Mouse (Mus musculus): Measurements from ENCODE around the gene Gm26920. TPM values are rescaled to one million over a fixed set of nuclear protein-coding genes. Genes with fewer than 3 reads are reported as not detected.
"Not testable (repeated sequence)": the region's sequence is repeated elsewhere in the genome, so short reads cannot be mapped to it uniquely, and the experiment has no call there.

The Gm26920 gene
- 1.7 and 3.5 TPM in 2 replicates for polyA plus RNA-seq (2015; fragmentation: Nextera tagmentation; extraction: Ambion mirVana)

DNA sequence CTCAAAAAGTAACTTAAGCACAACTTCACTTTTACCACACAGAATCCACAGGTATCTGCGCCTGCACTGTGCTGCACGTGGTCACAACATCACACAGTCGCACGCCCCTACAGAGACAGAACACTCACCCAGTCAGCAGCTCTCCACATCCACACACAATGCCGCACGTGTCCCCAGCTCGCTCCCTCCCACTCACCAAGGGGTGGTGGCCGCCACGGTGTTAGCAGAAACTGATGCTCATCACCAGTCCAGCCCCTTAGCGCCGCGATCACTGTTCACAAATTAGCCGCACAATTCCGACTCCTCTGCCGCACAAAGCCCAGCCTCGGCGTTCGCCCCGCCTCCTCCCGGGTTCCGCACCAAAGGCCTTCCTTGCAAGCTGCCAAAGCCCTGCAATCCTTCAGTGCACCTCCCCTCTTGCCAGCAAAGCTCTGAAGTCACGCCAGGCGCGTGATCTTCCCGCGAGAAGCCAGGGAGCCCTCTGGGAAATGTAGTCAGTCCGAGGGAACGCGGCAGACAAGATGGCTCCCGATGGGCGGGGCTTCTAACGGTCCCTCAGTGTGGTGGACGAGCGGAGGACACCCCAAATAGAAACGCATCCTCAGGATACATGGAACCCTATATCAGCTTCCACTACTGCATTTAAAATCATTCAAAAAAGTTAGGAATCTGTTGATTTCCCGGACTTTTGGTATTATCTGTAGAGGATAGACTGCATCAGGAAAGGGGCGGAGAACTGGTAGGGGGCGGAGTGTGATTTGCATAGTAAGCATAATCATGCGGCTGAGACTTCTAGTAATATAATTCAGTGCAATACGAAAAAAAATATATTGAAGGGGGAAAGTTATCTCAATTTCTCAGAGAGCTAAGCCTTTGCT, at the start of gene Gm26920, which contains the start of gene Zfp566:
Gm26920 (minus strand) TSS at position 319 of the 878 bp plus-strand sequence.
Zfp566 (minus strand) TSS at position 436 of the 878 bp plus-strand sequence.
- Histone ChIP-seq H3K27me3 (no peaks in the 10 kb centered on the region), H3K9ac (peak within 1 kb of the TSS; percentile 81), H3K4me2 (peak within 1 kb of the TSS; percentile 73), H3K9me3 (replicated peaks) (no peaks in the 10 kb centered on the region), H3K4me3 (peak within 1 kb of the TSS; percentile 68), H3K36me3 (ENCODE audit: poor library complexity, severe bottlenecking) (peaks cover 19% of the 10 kb centered on the region), H3K27ac (peak within 1 kb of the TSS; percentile 88), H3K4me1 (peaks cover 30% of the 10 kb centered on the region)
- peak; percentile 92 for ATAC-seq
- under 1% methylated on average over 40 of the region's 40 CpGs for WGBS

DNA sequence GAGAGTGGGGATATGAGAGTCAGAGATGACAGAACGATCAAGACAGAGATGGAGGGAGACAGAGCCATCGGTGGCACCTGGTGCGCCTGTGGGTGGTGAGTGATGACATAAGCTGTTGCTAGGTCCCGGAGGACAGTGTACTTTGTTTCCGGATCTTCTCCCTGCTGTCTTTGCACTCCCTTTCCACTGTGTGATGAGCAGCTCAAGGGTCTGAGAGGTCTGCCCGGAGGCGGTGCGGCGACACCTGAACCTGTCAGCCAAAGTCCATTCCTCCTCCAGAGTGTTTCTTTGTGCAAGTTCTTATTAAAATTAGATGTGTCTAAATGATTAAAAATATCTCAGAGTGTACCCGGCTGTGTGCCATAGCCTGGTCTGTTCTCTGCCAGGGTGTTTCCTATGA, 46.6 kb upstream of the Gm26920 start:
- 89% methylated on average over 10 of the region's 10 CpGs for WGBS
- no peak overlapping the region for H3K9ac ChIP-seq
- no peak overlapping the region for H3K4me2 ChIP-seq
- no peak overlapping the region for H3K27ac ChIP-seq
- no peaks in the 10 kb centered on the region for H3K9me3 ChIP-seq (replicated peaks)
- no peak overlapping the region for H3K4me3 ChIP-seq
- H3K27me3 ChIP-seq, result no peaks in the 10 kb centered on the region
- H3K4me1 ChIP-seq, result no peaks in the 10 kb centered on the region
- H3K36me3 ChIP-seq (ENCODE audit: poor library complexity, severe bottlenecking), result peaks cover 91% of the 10 kb centered on the region
- no peak for ATAC-seq

DNA sequence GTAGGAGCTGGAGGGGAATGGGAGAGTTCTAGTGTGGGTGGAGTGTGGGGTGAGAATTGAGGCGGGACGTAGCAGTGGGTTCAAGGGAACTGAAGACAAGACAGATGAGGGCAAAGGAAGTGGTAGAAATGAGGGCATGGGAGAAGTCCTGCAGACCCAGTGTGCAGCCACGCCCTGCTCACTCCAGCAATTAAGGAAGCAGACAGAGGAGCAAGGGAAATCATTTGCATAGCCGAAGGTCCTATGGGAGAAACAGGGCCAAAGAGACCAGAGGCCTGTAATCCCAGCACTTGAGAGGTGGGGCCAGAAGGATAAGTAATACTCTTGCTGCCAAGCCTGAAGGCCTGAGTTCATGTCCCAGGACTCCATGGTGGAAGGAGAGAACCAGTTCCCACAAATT, 42.2 kb upstream of the Gm26920 start:
- Histone ChIP-seq H3K27ac (no peak overlapping the region), H3K27me3 (no peaks in the 10 kb centered on the region), H3K9me3 (replicated peaks) (no peaks in the 10 kb centered on the region), H3K4me2 (no peak overlapping the region), H3K4me3 (no peak overlapping the region), H3K36me3 (ENCODE audit: poor library complexity, severe bottlenecking) (peaks cover 92% of the 10 kb centered on the region), H3K9ac (no peak overlapping the region), H3K4me1 (no peaks in the 10 kb centered on the region)
- 96% methylated on average over 4 of the region's 4 CpGs for WGBS
- no peak for ATAC-seq

DNA sequence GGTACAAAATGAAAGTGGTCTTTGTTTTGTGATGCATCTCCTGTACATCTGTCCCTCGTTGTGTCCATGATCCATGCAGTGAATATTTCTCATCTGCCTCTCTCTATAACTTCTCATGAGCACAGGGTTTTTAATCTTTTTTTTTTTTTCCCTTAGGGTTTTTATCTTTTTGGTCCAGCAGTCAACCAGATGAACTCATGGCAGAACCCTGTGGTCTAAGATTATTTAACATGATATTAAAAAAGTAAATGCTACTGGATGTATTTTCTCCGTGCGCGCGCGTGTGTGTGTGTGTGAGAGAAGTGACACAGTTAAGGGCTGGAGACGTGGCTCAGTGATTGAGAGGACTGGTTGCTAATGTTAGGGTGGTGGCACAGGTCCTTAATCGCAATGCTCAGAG, 39.7 kb upstream of the Gm26920 start:
- 96% methylated on average over 8 of the region's 8 CpGs for WGBS
- no peak for ATAC-seq
- no peak overlapping the region for H3K4me2 ChIP-seq
- no peak overlapping the region for H3K27ac ChIP-seq
- H3K27me3 ChIP-seq, result no peaks in the 10 kb centered on the region
- H3K9ac ChIP-seq, result no peak overlapping the region
- H3K4me3 ChIP-seq, result no peak overlapping the region
- H3K9me3 ChIP-seq (replicated peaks), result no peaks in the 10 kb centered on the region
- H3K4me1 ChIP-seq, result no peaks in the 10 kb centered on the region
- H3K36me3 ChIP-seq (ENCODE audit: poor library complexity, severe bottlenecking), result peaks cover 91% of the 10 kb centered on the region

DNA sequence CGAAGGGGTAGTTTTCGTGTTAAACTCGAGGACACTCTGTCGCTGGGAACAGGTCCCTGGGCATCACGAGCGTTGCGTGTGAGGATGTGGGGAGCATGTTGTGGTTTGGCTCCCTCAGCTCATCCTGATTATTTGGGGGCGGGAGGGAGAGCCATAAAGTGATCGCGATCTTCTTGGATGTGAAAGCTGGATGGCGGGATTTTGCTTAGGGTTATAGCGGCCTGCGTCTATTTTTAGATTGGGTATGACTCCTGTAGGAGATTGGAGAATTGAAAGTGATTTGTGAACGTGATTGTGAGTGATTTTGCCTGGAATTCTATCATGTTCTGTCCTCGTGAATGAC, 31.9 kb upstream of the Gm26920 start:
- peak overlapping the region; percentile 70 for H3K27ac ChIP-seq
- 6% methylated on average over 15 of the region's 15 CpGs for WGBS
- H3K27me3 ChIP-seq, result no peaks in the 10 kb centered on the region
- H3K4me1 ChIP-seq, result peaks cover 6% of the 10 kb centered on the region
- peaks cover 19% of the 10 kb centered on the region for H3K36me3 ChIP-seq (ENCODE audit: poor library complexity, severe bottlenecking)
- H3K9ac ChIP-seq, result peak overlapping the region; percentile 86
- H3K4me2 ChIP-seq, result peak overlapping the region; percentile 74
- H3K4me3 ChIP-seq, result peak overlapping the region; percentile 78
- ATAC-seq, result no peak
- no peaks in the 10 kb centered on the region for H3K9me3 ChIP-seq (replicated peaks)

DNA sequence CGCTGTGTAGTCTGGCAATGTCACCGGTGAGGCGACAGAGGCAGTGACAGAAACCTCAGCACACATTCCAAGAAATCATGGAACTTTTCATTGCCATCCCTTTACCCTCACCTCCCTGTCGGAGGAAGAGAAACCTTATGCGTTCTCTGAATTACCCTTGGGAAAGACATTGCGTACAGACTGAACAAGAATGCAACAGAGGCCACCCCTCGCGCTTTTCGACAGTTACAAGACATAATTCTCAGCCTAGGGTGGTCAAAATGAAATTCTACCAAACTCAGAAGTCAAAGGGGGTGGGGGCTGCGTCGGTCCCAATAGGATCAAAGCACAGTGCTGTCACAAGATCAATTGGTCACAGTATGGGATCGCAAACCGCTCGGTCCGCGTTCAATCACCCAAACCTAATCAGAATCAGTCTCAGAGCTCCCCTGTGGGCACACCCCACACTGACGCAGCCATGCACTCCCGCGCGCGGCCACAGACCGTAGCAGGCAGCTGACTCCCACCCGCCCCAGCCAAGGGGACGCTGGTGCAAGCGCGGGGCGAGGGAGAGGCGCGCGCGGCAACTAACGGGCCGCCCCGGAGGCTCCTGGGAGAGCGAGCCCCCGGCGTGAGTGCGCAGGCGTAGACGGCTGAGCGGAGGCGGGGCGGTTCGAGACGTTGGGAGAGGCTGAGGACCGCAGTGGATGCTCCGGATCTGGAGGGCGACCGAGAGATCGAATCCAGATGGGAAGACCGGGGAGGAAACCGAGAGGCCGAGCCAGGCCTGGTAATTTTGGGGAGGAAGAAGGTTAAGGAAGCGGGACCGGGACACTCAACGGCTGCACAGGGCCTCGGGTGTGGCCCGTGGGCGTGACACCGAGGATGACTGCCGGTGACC, 31.3 kb upstream of the Gm26920 start, which contains the start of gene Zfp382:
Zfp382 (plus strand) TSS at position 635 of the 880 bp plus-strand sequence.
- H3K27me3 ChIP-seq, result no peaks in the 10 kb centered on the region
- H3K36me3 ChIP-seq (ENCODE audit: poor library complexity, severe bottlenecking), result peaks cover 13% of the 10 kb centered on the region; the same call in 1 of the 2 replicates
- peak; percentile 99 for ATAC-seq
- H3K9ac ChIP-seq, result peak within 1 kb of the TSS; percentile 86
- H3K27ac ChIP-seq, result peak within 1 kb of the TSS; percentile 70
- H3K9me3 ChIP-seq (replicated peaks), result no peaks in the 10 kb centered on the region
- WGBS, result under 1% methylated on average over 61 of the region's 61 CpGs
- peak within 1 kb of the TSS; percentile 74 for H3K4me2 ChIP-seq
- H3K4me3 ChIP-seq, result peak within 1 kb of the TSS; percentile 78
- H3K4me1 ChIP-seq, result peaks cover 6% of the 10 kb centered on the region

DNA sequence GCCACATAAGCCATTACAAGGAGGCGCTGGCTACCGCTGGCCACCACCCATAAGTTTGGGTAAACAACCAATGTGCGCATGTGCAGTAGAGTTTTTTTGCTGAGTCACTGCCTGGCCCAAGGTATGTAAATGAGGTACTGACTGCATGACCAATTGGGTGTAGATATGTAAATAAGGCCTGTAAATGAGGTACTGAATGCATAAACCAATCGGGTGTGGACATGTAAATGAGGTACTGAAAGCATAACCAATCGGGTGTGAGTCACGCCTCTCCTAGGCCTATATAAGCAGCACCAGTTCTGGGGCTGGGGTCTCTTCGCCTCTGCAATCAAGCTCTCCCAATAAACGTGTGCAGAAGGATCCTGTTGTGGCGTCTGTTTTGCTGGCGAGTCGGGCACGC, 27.7 kb upstream of the Gm26920 start:
- H3K27me3 ChIP-seq; H3K9ac ChIP-seq; H3K4me2 ChIP-seq; H3K4me1 ChIP-seq; H3K4me3 ChIP-seq; ATAC-seq; H3K36me3 ChIP-seq (ENCODE audit: poor library complexity, severe bottlenecking); H3K9me3 ChIP-seq (replicated peaks); H3K27ac ChIP-seq: not testable (repeated sequence)
- WGBS, result 94% methylated on average over 12 of the region's 12 CpGs

DNA sequence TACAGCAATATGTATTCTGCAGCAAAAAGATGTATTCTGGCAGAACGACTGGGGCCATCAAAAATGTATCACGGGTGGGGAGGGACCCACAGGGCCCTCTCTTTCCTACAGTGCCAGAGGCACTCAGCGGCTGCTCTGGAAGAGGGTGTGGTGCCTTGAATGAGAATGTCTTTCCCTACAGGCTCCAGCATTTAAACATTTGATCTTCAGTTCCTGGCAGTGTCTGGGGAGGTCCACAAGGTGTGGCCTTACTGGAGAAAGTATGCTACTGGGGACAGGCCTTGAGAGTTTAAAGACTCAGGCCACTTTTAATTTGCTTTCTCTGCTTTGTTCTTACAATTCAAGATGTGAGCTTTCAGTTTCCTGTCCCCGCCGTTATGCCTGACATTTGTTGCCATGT, 25.9 kb upstream of the Gm26920 start:
- Histone ChIP-seq H3K4me2 (no peak overlapping the region), H3K4me1 (no peaks in the 10 kb centered on the region), H3K36me3 (ENCODE audit: poor library complexity, severe bottlenecking) (no peaks in the 10 kb centered on the region), H3K9ac (no peak overlapping the region), H3K27ac (no peak overlapping the region), H3K4me3 (no peak overlapping the region), H3K9me3 (replicated peaks) (no peaks in the 10 kb centered on the region; the same call in 1 of the 2 replicates), H3K27me3 (no peaks in the 10 kb centered on the region)
- no peak for ATAC-seq
- WGBS, result 95% methylated on average over 5 of the region's 5 CpGs

DNA sequence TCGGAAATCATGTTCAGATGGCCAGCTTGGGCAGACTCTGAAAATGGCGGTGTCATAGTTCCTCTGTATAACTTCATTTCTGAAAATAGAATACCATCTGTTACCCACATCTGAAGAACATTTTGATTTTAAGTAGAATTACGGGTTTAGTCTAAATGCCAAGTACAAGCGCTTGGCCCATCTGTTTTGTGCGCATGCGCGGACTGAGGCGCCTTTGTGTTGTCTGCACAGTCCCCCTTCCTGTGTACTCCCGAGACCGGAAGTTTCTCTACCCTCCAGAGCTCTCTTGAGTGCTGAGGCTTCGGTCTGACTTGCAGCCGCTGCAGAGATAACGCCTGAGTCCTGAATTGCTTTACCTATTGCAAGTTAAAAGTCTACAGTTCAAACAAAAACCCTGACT, 9.1 kb upstream of the Gm26920 start:
- H3K4me1 ChIP-seq, result peaks cover 26% of the 10 kb centered on the region
- no peak overlapping the region for H3K9ac ChIP-seq
- peaks cover 64% of the 10 kb centered on the region for H3K36me3 ChIP-seq (ENCODE audit: poor library complexity, severe bottlenecking)
- H3K4me2 ChIP-seq, result no peak overlapping the region
- no peak overlapping the region for H3K27ac ChIP-seq
- 92% methylated on average over 13 of the region's 13 CpGs for WGBS
- H3K9me3 ChIP-seq (replicated peaks), result peaks cover 14% of the 10 kb centered on the region; the same call in 1 of the 2 replicates
- no peak for ATAC-seq
- no peaks in the 10 kb centered on the region for H3K27me3 ChIP-seq
- H3K4me3 ChIP-seq, result no peak overlapping the region

DNA sequence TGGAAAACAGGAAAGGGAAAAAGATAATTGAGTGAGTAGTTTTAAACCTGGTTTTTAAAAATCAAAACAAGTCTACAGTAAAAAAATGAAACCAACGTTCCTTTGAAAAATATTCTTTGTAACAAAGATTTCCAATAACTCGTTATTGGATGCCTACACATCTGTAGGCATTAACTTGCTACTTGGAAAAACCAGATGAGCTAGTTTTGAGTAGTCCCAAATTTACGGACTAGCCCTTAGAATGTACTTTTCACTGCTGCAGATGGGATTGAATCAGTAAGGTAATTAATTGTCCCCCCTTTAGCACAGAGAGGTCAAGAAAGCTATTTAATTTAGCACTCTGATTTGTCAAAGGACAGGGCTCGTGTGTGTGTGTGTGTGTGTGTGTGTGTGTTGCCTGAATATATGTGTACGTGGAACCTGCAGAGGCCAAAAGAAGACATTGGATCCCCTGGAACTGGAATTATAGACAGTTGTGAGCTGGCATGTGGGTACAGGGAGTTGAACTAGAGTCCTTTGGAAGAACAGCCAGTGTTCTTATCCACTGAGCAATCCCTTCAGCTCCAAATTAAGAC, 5.4 kb upstream of the Gm26920 start:
- Histone ChIP-seq H3K27me3 (no peaks in the 10 kb centered on the region), H3K9ac (peak overlapping the region; percentile 82), H3K4me2 (peak overlapping the region; percentile 81), H3K9me3 (replicated peaks) (no peaks in the 10 kb centered on the region), H3K27ac (peak overlapping the region; percentile 98; the same call in 1 of the 2 replicates), H3K4me1 (peaks cover 30% of the 10 kb centered on the region), H3K36me3 (ENCODE audit: poor library complexity, severe bottlenecking) (peaks cover 32% of the 10 kb centered on the region), H3K4me3 (peak overlapping the region; percentile 57)
- WGBS, result under 1% methylated on average over 5 of the region's 5 CpGs
- no peak for ATAC-seq

DNA sequence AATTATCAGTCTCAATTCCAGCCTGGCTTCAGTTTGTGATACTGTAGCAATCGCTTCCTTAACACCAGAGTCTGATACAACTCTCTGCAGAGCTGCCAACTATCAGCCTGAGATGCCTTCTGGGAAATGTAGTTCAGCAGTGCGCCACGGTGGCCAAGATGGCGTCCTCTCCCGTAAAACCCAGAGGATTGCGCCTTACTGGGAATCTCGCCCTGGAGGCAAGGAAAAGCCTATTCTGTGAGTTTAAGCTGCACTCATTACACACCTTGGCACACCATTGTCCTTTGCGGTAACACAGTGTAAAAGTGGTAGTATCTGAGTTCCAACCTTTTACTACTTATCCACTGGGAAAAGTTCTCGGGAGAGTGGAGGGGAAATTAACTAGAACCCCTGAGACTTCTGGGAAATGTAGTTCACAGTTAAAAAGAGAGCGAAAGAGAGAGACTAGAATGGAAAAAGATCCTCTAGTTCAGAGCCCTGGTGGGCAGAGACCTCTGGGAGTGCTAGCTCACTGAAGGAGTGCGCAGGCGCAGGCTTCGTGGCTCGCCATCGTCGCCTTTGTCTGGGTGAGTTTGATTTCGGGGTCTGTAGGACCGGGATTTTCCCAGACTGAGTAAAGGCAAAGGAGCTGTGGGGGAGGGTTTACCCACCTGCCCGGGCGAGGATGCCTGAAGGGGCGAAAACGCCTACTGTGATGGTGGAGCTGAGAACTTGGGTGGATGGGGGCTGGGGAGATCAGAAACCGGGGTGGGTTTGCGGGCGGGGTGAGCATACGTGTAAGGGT, 4.6 kb upstream of the Gm26920 start, which contains the start of gene Zfp260:
Zfp260 (plus strand) TSS at position 132 of the 784 bp plus-strand sequence.
- ATAC-seq, result peak; percentile 83
- peaks cover 24% of the 10 kb centered on the region for H3K36me3 ChIP-seq (ENCODE audit: poor library complexity, severe bottlenecking)
- H3K27me3 ChIP-seq, result no peaks in the 10 kb centered on the region
- peak within 1 kb of the TSS; percentile 98 for H3K27ac ChIP-seq
- H3K9me3 ChIP-seq (replicated peaks), result no peaks in the 10 kb centered on the region
- peaks cover 30% of the 10 kb centered on the region for H3K4me1 ChIP-seq
- H3K9ac ChIP-seq, result peak within 1 kb of the TSS; percentile 82
- peak within 1 kb of the TSS; percentile 57 for H3K4me3 ChIP-seq
- H3K4me2 ChIP-seq, result peak within 1 kb of the TSS; percentile 81
- WGBS, result under 1% methylated on average over 26 of the region's 26 CpGs

Measured in forebrain, embryonic 13.5 days (tissue).